Mouse (Mus musculus) testis, adult 2 months (tissue): ENCODE results near the gene Strn4.

ENCODE experiments used
- CTCF ChIP-seq: fragments of 200-500 bp; IDR thresholded peaks from 2 replicates; pipeline ENCODE4 v1.5.1; 2012; ENCODE audit warnings: low read depth, mild to moderate bottlenecking, inconsistent platforms, low read length, moderate library complexity; ENCODE audit not compliant: control insufficient read depth, insufficient read depth, insufficient replicate concordance
- POLR2A ChIP-seq: fragments of 200-500 bp; IDR thresholded peaks from 2 replicates; pipeline ENCODE4 v1.6.1; 2012; ENCODE audit warnings: low read depth, mild to moderate bottlenecking, inconsistent platforms, low read length, moderate library complexity; ENCODE audit not compliant: control insufficient read depth

DNA sequence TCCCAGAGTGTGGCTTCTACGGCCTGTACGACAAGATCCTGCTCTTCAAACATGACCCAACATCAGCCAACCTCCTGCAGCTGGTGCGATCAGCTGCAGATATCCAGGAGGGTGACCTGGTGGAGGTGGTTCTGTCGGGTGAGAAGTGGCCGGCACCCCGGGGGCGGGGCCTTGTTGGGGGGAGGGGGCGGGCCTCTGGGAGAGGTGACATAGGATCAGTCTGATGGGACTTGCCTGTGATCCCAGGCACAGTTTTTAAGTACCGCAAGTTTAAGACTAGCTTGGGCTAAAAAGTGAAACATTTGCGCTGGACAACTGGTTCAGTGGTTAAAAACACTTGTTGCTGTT lies 30.1 kb downstream of the Strn4 start:
- TF ChIP-seq CTCF (no peak), POLR2A (no peak)
